Mouse (Mus musculus) layer of hippocampus, postnatal 10 days (tissue): ENCODE measurements at regions not wholly inside any gene's neighbourhood (a gene's known extent, or its start where the extent isn't known, plus 50 kb on each side); places are given as distances from the start of the nearest gene placed in this dataset.
A peak's percentile ranks its signal among the peaks of the same experiment; 100 is the strongest.

Experiments
- DNase-seq, 2 experiments: peaks; one replicate each; pipeline ENCODE4 v3.0.0; 2021; ENCODE audit warnings: low spot score in 2 of 2

- DNase-seq: peak; percentile 22 to 38
Measured at GRCm38 (mm10) chr13:113536306-113536705, 82.1 kb downstream of the Snx18 start.

- DNase-seq: no peak
Measured at GRCm38 (mm10) chr13:113534664-113535455, 83.5 kb downstream of the Snx18 start.

- no peak for DNase-seq
Measured at GRCm38 (mm10) chr13:113533884-113534445, 84.4 kb downstream of the Snx18 start.

- DNase-seq: no peak
Measured at GRCm38 (mm10) chr13:113526997-113527396, 91.4 kb downstream of the Snx18 start.

- no peak for DNase-seq
Measured at GRCm38 (mm10) chr13:113523503-113523902, 94.9 kb downstream of the Snx18 start.

GRCm38 (mm10) chr13:113518144-113518543, 100.2 kb downstream of the Snx18 start:
- no peak for DNase-seq

- DNase-seq: no peak
Measured at GRCm38 (mm10) chr13:113516102-113516501, 102.3 kb downstream of the Snx18 start.

GRCm38 (mm10) chr13:113515162-113515600, 103.2 kb downstream of the Snx18 start:
- DNase-seq: peak; percentile 19 to 20

GRCm38 (mm10) chr13:113509403-113510185, 108.8 kb downstream of the Snx18 start:
- DNase-seq: peak; percentile 45 to 64

GRCm38 (mm10) chr13:113508124-113508728, 110.1 kb downstream of the Snx18 start:
- DNase-seq: no peak

GRCm38 (mm10) chr13:113502528-113502927, 115.8 kb downstream of the Snx18 start:
- DNase-seq: no peak

- no peak for DNase-seq
Measured at GRCm38 (mm10) chr13:113502059-113502458, 116.3 kb downstream of the Snx18 start.

- no peak for DNase-seq
Measured at GRCm38 (mm10) chr13:113500373-113500990, 117.9 kb downstream of the Snx18 start.

GRCm38 (mm10) chr13:113499079-113499710, 119.2 kb downstream of the Snx18 start:
- no peak for DNase-seq

GRCm38 (mm10) chr13:113495595-113496285, 122.6 kb downstream of the Snx18 start:
- no peak for DNase-seq

GRCm38 (mm10) chr13:113495136-113495535, 123.2 kb downstream of the Snx18 start:
- DNase-seq: no peak

- no peak for DNase-seq
Measured at GRCm38 (mm10) chr13:113494688-113495087, 123.7 kb downstream of the Snx18 start.

- no peak for DNase-seq
Measured at GRCm38 (mm10) chr13:113489951-113490822, 128.2 kb downstream of the Snx18 start.

GRCm38 (mm10) chr13:113486368-113486955, 131.9 kb downstream of the Snx18 start:
- no peak for DNase-seq
